Mouse (Mus musculus) cortical plate, adult 2 months (tissue): Measurements from ENCODE around the gene Stom.

ENCODE experiments used
- CTCF ChIP-seq: fragments of 200-500 bp; IDR thresholded peaks from 2 replicates; pipeline ENCODE4 v1.5.1; 2011; ENCODE audit warnings: mild to moderate bottlenecking, control low read depth, low read length; ENCODE audit not compliant: insufficient read depth; ENCODE audit errors: extremely low read depth
- POLR2A ChIP-seq: fragments of 200-500 bp; IDR thresholded peaks from 2 replicates; pipeline ENCODE4 v1.6.1; 2011; ENCODE audit warnings: mild to moderate bottlenecking, low read length, control low read depth; ENCODE audit not compliant: insufficient read depth; ENCODE audit errors: extremely low read depth

- TF ChIP-seq POLR2A (no peak), CTCF (no peak)
Observed at GRCm38 (mm10) chr2:35328064-35328792, 8.5 kb downstream of the Stom start.
